Mouse (Mus musculus) myocyte (in vitro differentiated cells): ENCODE data around the gene 1810010H24Rik. TPM values are rescaled to one million over a fixed set of nuclear protein-coding genes. Genes with fewer than 3 reads are reported as not detected.
A peak's percentile ranks its signal among the peaks of the same experiment; 100 is the strongest.
"Not testable (repeated sequence)": the region's sequence is repeated elsewhere in the genome, so short reads cannot be mapped to it uniquely, and the experiment has no call there.

Source experiments
- H3K27me3 ChIP-seq: one replicate; pipeline ENCODE4 v1.6.1; 2011; ENCODE audit not compliant: control insufficient read depth, insufficient read depth, insufficient read length
- H3K36me3 ChIP-seq: one replicate; pipeline ENCODE4 v1.6.1; 2011; ENCODE audit not compliant: control insufficient read depth, insufficient read depth
- H3K4me2 ChIP-seq: one replicate; pipeline ENCODE4 v1.6.1; 2011; ENCODE audit warnings: low read depth, control low read depth
- H3K4me3 ChIP-seq: one replicate; pipeline ENCODE4 v1.5.1; 2011; ENCODE audit warnings: mild to moderate bottlenecking, control low read depth, moderate library complexity
- H3K79me2 ChIP-seq: one replicate; pipeline ENCODE4 v1.6.1; 2011; ENCODE audit not compliant: control insufficient read depth, insufficient read depth
- H3ac ChIP-seq: one replicate; pipeline ENCODE4 v1.6.1; 2011; ENCODE audit not compliant: control insufficient read depth, insufficient read length
- CEBPB ChIP-seq: IDR thresholded peaks from 2 replicates; pipeline ENCODE4 v1.6.1; 2011; ENCODE audit warnings: mild to moderate bottlenecking, moderate library complexity; ENCODE audit not compliant: poor library complexity, insufficient read depth, severe bottlenecking
- E2F4 ChIP-seq: IDR thresholded peaks from one replicate; pipeline ENCODE4 v1.6.1; 2011; ENCODE audit warnings: mild to moderate bottlenecking, control low read depth, moderate library complexity; ENCODE audit not compliant: insufficient read depth
- MAX ChIP-seq: IDR thresholded peaks from one replicate; pipeline ENCODE4 v1.6.1; 2011; ENCODE audit warnings: low read depth, mild to moderate bottlenecking, control low read depth
- MYOD1 ChIP-seq, 3 experiments: IDR thresholded peaks; one replicate each; pipeline ENCODE4 v1.6.1; 2011; ENCODE audit warnings: control low read depth in 2 of 3, low read depth in 2 of 3, mild to moderate bottlenecking in 2 of 3, moderate library complexity in 1 of 3; ENCODE audit not compliant: insufficient read length in 2 of 3, control insufficient read depth in 1 of 3
- MYOG ChIP-seq, 3 experiments: IDR thresholded peaks; one replicate each; pipeline ENCODE4 v1.6.1; 2011; ENCODE audit warnings: control low read depth in 2 of 3, low read depth in 2 of 3, mild to moderate bottlenecking in 2 of 3; ENCODE audit not compliant: insufficient read length in 2 of 3, control insufficient read depth in 1 of 3, insufficient read depth in 1 of 3
- POLR2A ChIP-seq: IDR thresholded peaks from one replicate; pipeline ENCODE4 v1.6.1; 2011; ENCODE audit warnings: low read depth, mild to moderate bottlenecking, control low read depth, moderate library complexity; ENCODE audit not compliant: insufficient read length
- POLR2AphosphoS2 ChIP-seq: IDR thresholded peaks from one replicate; pipeline ENCODE4 v1.6.1; 2011; ENCODE audit warnings: low read depth, control low read depth; ENCODE audit not compliant: insufficient read length
- REST ChIP-seq: IDR thresholded peaks from one replicate; pipeline ENCODE4 v1.6.1; 2011; ENCODE audit warnings: mild to moderate bottlenecking, control low read depth, moderate library complexity; ENCODE audit not compliant: insufficient read depth, insufficient read length
- SRF ChIP-seq: IDR thresholded peaks from one replicate; pipeline ENCODE4 v1.6.1; 2011; ENCODE audit warnings: low read depth; ENCODE audit not compliant: control insufficient read depth, insufficient read length
- TCF12 ChIP-seq: IDR thresholded peaks from one replicate; pipeline ENCODE4 v1.6.1; 2011; ENCODE audit warnings: mild to moderate bottlenecking, control low read depth; ENCODE audit not compliant: poor library complexity, insufficient read depth, severe bottlenecking
- TCF3 ChIP-seq: IDR thresholded peaks from one replicate; pipeline ENCODE4 v1.6.1; 2011; ENCODE audit warnings: low read depth, control low read depth; ENCODE audit not compliant: insufficient read length
- USF1 ChIP-seq: IDR thresholded peaks from one replicate; pipeline ENCODE4 v1.6.1; 2011; ENCODE audit warnings: low read depth, mild to moderate bottlenecking, control low read depth, moderate library complexity
- polyA plus RNA-seq: library from polyadenylated mRNA; unstranded; fragments of >200 nt; fragmentation: generic; extraction: Trizol; gene quantifications from one replicate; pipeline ENCODE4 v1.2.1, GENCODE M21; 2012; ENCODE audit warnings: missing spikeins

1810010H24Rik gene
- polyA plus RNA-seq, 1 experiment: 2.5 TPM

DNA sequence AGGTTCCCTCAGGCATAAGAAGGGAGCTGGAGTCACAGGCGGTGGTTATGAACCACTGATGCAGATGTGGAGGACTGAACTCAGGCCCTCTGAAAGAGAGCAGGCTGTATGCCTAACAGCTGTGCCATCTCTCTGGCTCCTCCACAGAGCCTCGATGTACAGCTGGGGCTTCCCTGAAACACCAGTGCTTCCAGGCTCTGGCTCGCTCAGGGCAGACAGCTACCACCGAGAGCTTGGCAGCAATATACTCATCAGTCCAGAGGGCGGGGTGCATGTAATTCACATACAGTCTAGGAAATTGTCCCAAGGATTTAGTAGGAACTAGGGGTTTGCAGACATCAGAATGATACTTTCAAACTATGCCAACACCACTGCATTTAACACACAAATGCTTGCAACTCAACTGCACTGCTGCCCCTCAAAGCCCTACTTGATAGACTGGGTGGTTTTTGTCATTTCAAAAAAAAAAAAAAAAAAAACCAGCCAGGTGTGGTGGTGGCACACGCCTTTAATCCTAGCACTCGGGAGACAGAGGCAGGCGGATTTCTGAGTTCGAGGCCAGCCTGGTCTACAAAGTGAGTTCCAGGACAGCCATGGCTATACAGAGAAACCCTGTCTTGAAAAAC lies 39.4 kb upstream of the 1810010H24Rik start:
- peaks cover 41% of the 10 kb centered on the region for H3K36me3 ChIP-seq
- H3K4me2 ChIP-seq: not testable (repeated sequence)
- peak; percentile 66 for TF ChIP-seq POLR2AphosphoS2

GRCm38 (mm10) chr11:106987384-106987783 lies 38.1 kb upstream of the 1810010H24Rik start:
- Histone ChIP-seq H3K36me3 (peaks cover 54% of the 10 kb centered on the region), H3ac (no peak overlapping the region), H3K4me3 (no peak overlapping the region), H3K4me2 (no peak overlapping the region), H3K79me2 (no peaks in the 10 kb centered on the region), H3K27me3 (no peaks in the 10 kb centered on the region)
- TF ChIP-seq TCF3 (no peak), MAX (no peak), USF1 (no peak), MYOD1 (IDR thresholded peaks at IDR 0.05; ENCODE audit: control insufficient read depth in 1 of 3, insufficient read length in 2 of 3, low read depth in 2 of 3) (no peak), SRF (no peak), CEBPB (no peak), E2F4 (no peak), MYOG (IDR thresholded peaks at IDR 0.05; ENCODE audit: control insufficient read depth in 1 of 3, insufficient read depth in 1 of 3, insufficient read length in 2 of 3, low read depth in 2 of 3) (no peak), REST (no peak), TCF12 (no peak), POLR2AphosphoS2 (no peak), POLR2A (no peak)

More for the DNA sequence above, 39.4 kb upstream of the 1810010H24Rik start:
- H3ac ChIP-seq, H3K4me3 ChIP-seq, H3K79me2 ChIP-seq, H3K27me3 ChIP-seq: not testable (repeated sequence)

DNA sequence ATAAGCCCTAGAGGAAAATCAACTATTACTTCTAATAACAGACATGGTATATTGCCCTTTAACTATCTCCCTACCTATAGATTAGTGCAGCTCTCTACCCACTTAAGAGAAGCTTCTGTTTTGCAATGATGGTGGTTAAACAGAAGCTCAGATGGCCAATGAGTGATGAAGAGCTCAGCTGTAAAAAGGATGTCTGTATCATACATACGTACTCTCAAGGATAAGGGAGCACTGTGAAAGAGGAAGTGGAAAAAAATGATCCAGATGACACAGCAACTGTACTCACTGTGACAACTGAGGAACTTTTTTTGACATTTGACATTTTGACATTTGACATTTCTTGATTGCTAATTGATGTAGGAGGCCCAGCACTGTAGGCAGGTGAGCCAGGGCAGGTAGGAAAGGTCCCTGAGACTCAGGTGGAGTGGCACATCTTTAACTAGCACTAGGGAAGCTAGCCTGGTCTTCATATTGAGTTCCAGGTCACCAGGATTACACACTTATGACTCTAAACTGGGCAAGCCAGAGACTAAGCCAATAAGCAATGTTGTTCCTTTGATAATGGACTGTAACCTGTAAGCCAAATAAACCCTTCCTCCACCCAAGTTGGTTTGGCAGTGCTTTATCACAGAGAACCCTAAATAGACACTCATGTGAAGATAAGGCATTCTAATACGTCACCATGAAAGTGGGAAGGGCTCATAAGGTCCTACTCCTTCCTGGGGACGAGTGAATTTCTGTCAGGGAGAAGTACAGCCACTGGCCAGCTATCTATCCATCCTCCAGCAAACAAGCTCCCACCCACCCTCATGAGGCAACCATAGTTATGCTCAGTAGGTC lies 31.0 kb upstream of the 1810010H24Rik start:
- no peaks in the 10 kb centered on the region for H3K27me3 ChIP-seq
- no peak overlapping the region for H3K4me2 ChIP-seq
- no peak for TF ChIP-seq POLR2A
- H3K79me2 ChIP-seq: peaks cover 63% of the 10 kb centered on the region
- no peak overlapping the region for H3ac ChIP-seq
- H3K4me3 ChIP-seq: no peak overlapping the region
- H3K36me3 ChIP-seq: peaks cover 74% of the 10 kb centered on the region

DNA sequence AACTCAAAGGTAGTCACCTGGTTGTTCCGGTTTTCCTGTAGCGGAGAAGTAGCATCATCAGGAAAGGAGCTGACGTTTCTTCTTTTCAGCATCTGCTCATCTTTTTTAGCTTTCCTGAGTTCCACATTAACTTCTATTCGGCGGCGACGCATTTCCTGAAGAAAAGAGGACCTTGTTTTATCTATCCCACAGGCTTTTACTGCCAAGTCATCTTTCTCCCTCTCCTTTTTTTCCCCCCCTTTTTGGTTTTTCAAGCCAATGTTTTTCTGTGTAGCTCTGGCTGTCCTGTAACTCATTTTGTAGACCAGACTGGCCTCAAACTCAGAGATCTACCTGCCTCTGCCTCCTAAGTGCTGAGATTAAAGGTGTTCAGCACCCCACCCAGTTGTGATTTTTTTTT lies 29.0 kb upstream of the 1810010H24Rik start:
- H3ac ChIP-seq, H3K27me3 ChIP-seq: not testable (repeated sequence)
- peak overlapping the region; percentile 91 for H3K4me3 ChIP-seq
- peaks cover 63% of the 10 kb centered on the region for H3K79me2 ChIP-seq
- peak overlapping the region; percentile 68 for H3K4me2 ChIP-seq
- peaks cover 55% of the 10 kb centered on the region for H3K36me3 ChIP-seq

- Histone ChIP-seq H3K27me3 (no peaks in the 10 kb centered on the region), H3K4me3 (peak overlapping the region; percentile 91), H3K4me2 (peak overlapping the region; percentile 68), H3ac (peak overlapping the region; percentile 57), H3K36me3 (peaks cover 40% of the 10 kb centered on the region), H3K79me2 (peaks cover 59% of the 10 kb centered on the region)
- TF ChIP-seq TCF3 (no peak), REST (no peak), MYOG (IDR thresholded peaks at IDR 0.05; ENCODE audit: control insufficient read depth in 1 of 3, insufficient read depth in 1 of 3, insufficient read length in 2 of 3, low read depth in 2 of 3) (no peak), MYOD1 (IDR thresholded peaks at IDR 0.05; ENCODE audit: control insufficient read depth in 1 of 3, insufficient read length in 2 of 3, low read depth in 2 of 3) (no peak), E2F4 (no peak)
Measured at GRCm38 (mm10) chr11:106997976-106998375, 27.5 kb upstream of the 1810010H24Rik start.

- Histone ChIP-seq H3K36me3 (peaks cover 35% of the 10 kb centered on the region), H3K79me2 (peaks cover 53% of the 10 kb centered on the region), H3K4me2 (peak overlapping the region; percentile 68), H3K27me3 (no peaks in the 10 kb centered on the region), H3K4me3 (peak overlapping the region; percentile 91), H3ac (peak overlapping the region; percentile 57)
- TF ChIP-seq POLR2AphosphoS2: peak; percentile 47
- TF ChIP-seq E2F4: no peak
Measured at GRCm38 (mm10) chr11:106998651-106999150, 26.8 kb upstream of the 1810010H24Rik start.
